Mouse (Mus musculus): ENCODE data around the gene Dagla. TPM values are rescaled to one million over a fixed set of nuclear protein-coding genes. Genes with fewer than 3 reads are reported as not detected.
A peak's percentile ranks its signal among the peaks of the same experiment; 100 is the strongest.

The Dagla gene
- polyA plus RNA-seq, 1 experiment from 2014 or later = 2.2 TPM

DNA sequence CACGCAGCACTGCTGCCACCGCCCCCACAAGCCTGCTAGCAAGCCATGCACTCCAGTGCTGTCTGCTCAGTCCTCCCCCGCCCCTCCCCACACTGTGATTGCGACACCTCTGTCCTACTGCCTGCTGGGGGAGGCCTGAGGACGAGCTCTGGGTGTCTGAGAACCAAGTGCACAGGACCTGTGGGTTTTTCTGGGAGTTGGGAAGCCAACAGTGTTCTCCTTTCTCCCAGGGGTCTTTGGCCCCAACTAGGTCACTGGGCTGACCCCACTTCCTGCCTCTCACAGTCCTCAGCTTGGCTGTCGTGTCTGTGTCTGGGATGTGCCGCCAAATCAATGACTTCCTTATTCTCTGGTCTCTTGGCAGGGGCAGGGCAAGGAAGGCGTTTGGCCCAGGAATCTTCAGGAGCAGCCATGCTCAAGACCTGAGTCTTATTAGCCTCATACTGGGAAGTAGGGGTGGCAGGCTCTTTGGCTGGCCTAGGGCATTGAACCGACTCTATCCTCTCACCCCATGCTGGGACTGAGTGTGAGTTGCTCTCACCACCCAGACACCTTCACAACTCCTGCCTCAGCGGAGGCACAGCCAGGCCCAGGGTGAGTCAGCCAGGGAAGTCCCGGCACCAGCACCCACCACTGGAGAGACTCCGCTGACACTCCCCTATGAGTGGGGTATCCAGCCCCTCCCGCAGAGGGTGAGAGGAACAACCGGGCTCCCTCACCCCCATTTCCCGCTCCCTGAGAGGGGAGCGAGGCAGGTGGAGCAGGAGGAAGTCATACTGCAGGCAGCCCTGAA lies 14.3 kb downstream of the Dagla start:
- Histone ChIP-seq H3K27me3 (replicated peaks; ENCODE audit: low read depth, poor library complexity, severe bottlenecking) (peaks cover 6% of the 10 kb centered on the region), H3K36me3 (replicated peaks) (no peaks in the 10 kb centered on the region), H3K9me3 (no peaks in the 10 kb centered on the region), H3K4me3 (no peak overlapping the region), H3K27ac (replicated peaks) (peak overlapping the region; percentile 60), H3K4me1 (peaks cover 61% of the 10 kb centered on the region)
- WGBS = 54% methylated on average over 16 of the region's 16 CpGs
- DNase-seq (ENCODE audit: low spot score) = no peak

DNA sequence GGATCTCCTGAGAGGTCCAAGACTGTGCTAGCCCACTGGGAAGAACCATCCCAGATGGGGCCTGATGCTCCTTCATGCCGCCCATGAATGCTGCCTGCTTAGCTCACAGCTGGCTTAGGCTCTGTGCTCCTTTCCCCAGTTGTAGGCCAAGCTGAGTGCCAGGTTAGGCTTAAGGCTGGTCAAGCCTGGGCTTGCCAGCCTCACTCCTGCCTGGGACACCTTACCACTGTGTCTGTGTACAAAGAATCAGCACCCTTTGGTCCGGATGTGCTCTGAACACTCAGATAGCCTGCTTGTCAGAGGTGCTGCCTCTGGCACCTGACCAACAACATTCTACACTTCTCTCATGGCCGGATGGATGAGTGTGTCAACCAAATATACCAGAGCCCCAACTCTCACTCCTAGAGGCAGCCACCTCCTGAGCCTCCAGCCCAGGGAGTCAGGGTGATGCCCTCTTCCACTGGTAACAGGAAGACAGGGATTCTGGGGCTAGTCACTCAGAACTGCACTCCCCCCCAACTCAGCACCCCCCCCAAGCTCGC lies 15.0 kb downstream of the Dagla start:
- WGBS = 74% methylated on average over 4 of the region's 4 CpGs
- Histone ChIP-seq H3K36me3 (replicated peaks) (no peaks in the 10 kb centered on the region), H3K9me3 (no peaks in the 10 kb centered on the region), H3K4me3 (no peak overlapping the region), H3K4me1 (peaks cover 61% of the 10 kb centered on the region), H3K27me3 (replicated peaks; ENCODE audit: low read depth, poor library complexity, severe bottlenecking) (no peaks in the 10 kb centered on the region), H3K27ac (replicated peaks) (peak overlapping the region; percentile 7; the same call in 1 of the 2 replicates)
- DNase-seq (ENCODE audit: low spot score) = no peak

DNA sequence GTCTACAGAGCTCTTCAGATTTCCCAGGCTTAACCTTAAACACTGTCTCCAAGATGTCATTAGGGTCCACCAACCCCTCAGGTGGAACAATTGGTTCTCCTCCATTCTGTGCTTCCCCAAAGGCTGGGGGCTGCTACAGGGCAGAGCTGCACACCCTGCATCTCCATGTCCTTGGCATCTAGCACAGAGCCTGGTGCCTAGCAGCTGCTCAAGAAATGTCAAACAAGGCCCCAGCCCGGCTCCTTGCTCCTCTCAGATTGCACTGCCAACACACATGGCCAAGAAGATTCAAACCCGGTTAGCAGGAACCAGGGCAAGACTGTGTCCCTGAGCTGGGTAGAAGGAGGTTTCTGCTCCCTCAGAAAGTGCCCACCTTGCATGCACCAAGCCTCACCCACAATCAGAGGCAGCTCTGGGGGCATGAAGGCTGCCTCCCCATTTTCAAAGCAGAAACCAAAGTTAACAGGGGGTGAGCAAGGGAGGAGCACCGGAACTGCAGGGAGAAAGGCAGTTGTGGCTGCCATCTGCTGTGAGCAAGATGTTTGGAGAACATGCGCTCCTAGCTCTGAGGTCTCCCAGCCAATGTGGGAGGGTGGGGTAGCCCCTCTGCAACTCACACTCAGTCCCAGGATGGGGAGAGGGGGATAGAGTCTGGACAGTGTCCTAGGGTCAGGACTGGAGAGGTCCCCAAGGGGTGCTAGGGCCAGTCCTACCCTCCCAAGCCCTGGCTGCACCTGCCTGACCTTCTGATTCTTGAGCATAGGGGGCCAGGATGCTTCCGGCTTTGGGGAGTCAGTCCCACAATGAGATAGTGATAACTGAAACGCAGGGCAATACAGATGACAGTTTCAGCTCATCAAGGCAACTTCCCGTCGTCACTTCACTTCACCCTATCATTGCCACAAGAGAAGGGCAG lies 16.3 kb downstream of the Dagla start:
- peaks cover 52% of the 10 kb centered on the region for H3K4me1 ChIP-seq
- H3K36me3 ChIP-seq (replicated peaks) = no peaks in the 10 kb centered on the region
- H3K9me3 ChIP-seq = no peaks in the 10 kb centered on the region
- no peak overlapping the region for H3K4me3 ChIP-seq
- 0 out of 2 replicates have a peak, but pooled peaks cover 6% of the 10 kb centered on the region for H3K27me3 ChIP-seq (replicated peaks; ENCODE audit: low read depth, poor library complexity, severe bottlenecking)
- WGBS = 88% methylated on average over 8 of the region's 8 CpGs
- DNase-seq (ENCODE audit: low spot score) = no peak
- 0 out of 2 replicates have a peak overlapping the region, but pooled peaks have one; percentile 12 for H3K27ac ChIP-seq (replicated peaks)

DNA sequence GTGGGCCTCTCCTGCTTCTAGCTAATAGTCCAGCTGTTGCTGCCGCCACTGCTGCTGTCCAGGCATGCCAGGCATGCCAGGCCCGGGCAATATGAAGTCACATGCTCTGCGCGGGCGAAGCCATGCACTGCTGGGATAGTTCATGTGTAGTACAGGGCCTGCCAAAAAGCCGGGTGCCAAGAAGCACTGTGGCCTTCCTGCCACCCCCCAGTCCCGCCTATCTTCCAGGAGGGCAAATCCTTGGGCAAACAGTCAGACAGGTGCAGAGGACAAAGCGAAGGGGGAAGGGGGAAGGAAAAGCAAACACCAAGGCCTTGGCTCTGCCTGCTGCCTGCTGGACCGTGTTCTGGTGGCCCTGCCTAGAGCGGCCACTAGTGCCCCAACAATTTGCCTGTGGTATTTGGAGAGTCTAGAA lies 18.2 kb downstream of the Dagla start:
- peak overlapping the region; percentile 1; the same call in 1 of the 2 replicates for H3K27ac ChIP-seq (replicated peaks)
- H3K9me3 ChIP-seq = no peaks in the 10 kb centered on the region
- H3K36me3 ChIP-seq (replicated peaks) = no peaks in the 10 kb centered on the region
- 67% methylated on average over 10 of the region's 10 CpGs for WGBS
- H3K4me3 ChIP-seq = no peak overlapping the region
- H3K4me1 ChIP-seq = peaks cover 45% of the 10 kb centered on the region
- DNase-seq (ENCODE audit: low spot score) = no peak
- H3K27me3 ChIP-seq (replicated peaks; ENCODE audit: low read depth, poor library complexity, severe bottlenecking) = 0 out of 2 replicates have a peak, but pooled peaks cover 8% of the 10 kb centered on the region

DNA sequence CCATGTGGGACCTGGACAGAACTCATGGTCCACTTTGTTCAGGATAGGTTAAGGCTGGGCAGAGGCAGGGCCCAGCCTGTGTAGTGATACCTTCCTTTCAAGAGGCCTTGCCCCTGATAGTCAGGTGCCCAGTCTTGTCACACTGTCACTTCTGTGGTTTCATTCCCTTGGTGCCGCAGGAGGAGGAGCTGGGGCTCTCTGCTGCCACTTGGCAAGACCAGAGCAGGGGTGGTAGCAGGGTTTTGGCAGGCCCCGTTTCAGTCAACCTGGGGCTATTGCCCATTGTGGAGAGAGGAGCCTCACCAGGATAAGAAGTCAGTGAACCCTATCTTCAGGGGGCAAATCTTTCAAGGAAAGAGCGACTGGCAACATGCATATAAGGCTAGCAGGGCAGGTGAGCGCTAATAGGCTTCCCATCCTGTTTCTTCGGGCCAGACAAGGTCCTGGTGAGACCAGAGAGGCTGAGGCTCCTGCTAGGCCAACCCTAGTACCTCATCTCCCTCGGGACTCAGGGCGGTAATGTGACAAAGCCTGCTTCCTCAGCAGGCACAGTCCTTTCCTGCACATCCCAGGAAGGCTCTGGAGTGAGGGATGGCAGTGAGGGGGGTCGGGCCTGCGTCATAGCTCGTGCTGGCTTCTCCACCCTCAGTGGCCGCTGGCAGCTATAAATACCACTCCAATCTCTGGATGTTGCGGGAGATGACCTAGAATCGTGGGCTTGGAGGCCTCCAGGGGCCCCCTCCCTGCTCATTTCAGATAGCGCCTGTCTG lies 23.7 kb downstream of the Dagla start:
- Histone ChIP-seq H3K4me3 (no peak overlapping the region), H3K27ac (replicated peaks) (0 out of 2 replicates have a peak overlapping the region, but pooled peaks have one; percentile 3), H3K36me3 (replicated peaks) (no peaks in the 10 kb centered on the region), H3K4me1 (peaks cover 56% of the 10 kb centered on the region), H3K9me3 (no peaks in the 10 kb centered on the region), H3K27me3 (replicated peaks; ENCODE audit: low read depth, poor library complexity, severe bottlenecking) (peaks cover 46% of the 10 kb centered on the region)
- 74% methylated on average over 14 of the region's 14 CpGs for WGBS
- no peak for DNase-seq (ENCODE audit: low spot score)

DNA sequence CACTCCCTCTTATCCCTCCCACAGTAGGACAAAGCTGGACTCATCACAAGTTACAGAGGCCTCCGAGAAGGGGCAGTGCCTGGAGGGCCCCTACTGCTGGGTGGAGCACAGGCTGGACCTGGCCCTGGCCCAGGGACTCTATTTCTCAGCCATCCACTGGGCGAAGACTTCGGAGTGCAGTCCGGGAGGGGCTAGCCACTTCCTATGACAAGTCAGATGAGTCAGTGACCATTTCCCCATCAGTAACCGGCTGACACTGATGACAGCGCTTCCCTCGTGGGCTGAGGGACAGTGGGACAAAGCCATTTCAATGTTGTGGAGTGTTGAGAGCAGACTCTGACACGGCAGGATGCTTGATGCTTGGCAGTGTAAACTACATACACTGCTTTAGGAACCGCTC lies 25.0 kb downstream of the Dagla start:
- no peaks in the 10 kb centered on the region for H3K9me3 ChIP-seq
- H3K4me3 ChIP-seq = no peak overlapping the region
- WGBS = 83% methylated on average over 9 of the region's 9 CpGs
- peaks cover 53% of the 10 kb centered on the region for H3K27me3 ChIP-seq (replicated peaks; ENCODE audit: low read depth, poor library complexity, severe bottlenecking)
- DNase-seq (ENCODE audit: low spot score) = no peak
- peaks cover 45% of the 10 kb centered on the region for H3K4me1 ChIP-seq
- no peak overlapping the region for H3K27ac ChIP-seq (replicated peaks)
- no peaks in the 10 kb centered on the region for H3K36me3 ChIP-seq (replicated peaks)

DNA sequence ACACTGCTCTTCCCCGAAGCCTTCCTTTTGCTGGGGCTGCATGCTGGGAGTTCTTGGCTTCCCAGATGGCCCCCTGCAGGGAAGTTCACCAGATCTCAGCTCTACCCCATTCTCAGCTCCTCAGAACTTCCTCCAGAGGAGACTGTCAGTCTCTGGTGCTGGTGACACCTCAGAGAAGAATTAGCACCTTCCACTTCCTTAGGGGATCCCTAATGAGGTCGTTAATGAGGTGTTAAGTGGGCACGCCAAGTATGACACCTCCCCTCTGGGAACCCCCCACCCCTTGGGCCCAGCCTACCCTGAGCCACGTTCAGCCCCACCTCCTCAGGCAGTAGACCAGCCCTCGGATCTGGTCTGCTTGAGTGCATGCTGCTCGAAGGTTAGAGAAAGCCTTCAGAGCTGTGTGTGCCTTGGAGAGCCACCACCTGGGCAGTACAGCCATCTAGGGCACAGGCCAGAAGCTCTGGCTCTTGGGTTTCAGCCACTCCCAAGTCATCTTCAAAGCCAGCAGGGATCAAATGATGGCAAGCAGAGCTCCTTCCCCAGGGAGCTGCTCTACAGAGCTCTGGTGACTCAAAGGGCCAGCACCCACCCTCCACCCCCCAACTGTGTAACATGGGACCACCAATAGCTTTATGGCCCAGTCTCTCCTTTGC lies 25.9 kb downstream of the Dagla start:
- H3K4me1 ChIP-seq = peaks cover 52% of the 10 kb centered on the region
- H3K36me3 ChIP-seq (replicated peaks) = no peaks in the 10 kb centered on the region
- peaks cover 50% of the 10 kb centered on the region for H3K27me3 ChIP-seq (replicated peaks; ENCODE audit: low read depth, poor library complexity, severe bottlenecking)
- no peak overlapping the region for H3K27ac ChIP-seq (replicated peaks)
- no peaks in the 10 kb centered on the region for H3K9me3 ChIP-seq
- no peak for DNase-seq (ENCODE audit: low spot score)
- no peak overlapping the region for H3K4me3 ChIP-seq
- 28% methylated on average over 6 of the region's 6 CpGs for WGBS

DNA sequence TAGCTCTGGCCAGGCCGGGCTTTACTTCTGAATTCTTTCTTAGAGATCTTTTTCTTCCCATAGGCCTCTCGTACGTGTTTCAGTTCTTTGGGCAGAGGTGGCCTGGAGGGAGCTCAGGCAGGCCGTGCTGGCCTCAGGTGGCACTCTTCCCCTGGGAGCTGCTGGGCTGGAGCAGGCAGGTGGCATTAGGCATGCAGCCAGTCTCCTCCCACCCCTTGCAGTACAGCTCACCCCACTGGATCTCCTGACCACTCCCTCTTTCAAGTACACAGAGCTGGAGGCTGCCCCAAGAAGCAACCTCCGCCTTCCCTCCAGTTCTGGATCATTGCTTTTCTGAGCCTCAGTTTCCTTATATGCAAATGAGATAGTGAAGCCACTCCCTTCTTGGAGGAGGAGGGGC lies 26.9 kb downstream of the Dagla start:
- H3K36me3 ChIP-seq (replicated peaks) = no peaks in the 10 kb centered on the region
- 22% methylated on average over 5 of the region's 5 CpGs for WGBS
- DNase-seq (ENCODE audit: low spot score) = peak; percentile 24
- peak overlapping the region; percentile 21 for H3K4me3 ChIP-seq
- H3K4me1 ChIP-seq = peaks cover 62% of the 10 kb centered on the region
- no peaks in the 10 kb centered on the region for H3K9me3 ChIP-seq
- H3K27me3 ChIP-seq (replicated peaks; ENCODE audit: low read depth, poor library complexity, severe bottlenecking) = peaks cover 45% of the 10 kb centered on the region
- peak overlapping the region; percentile 65 for H3K27ac ChIP-seq (replicated peaks)

DNA sequence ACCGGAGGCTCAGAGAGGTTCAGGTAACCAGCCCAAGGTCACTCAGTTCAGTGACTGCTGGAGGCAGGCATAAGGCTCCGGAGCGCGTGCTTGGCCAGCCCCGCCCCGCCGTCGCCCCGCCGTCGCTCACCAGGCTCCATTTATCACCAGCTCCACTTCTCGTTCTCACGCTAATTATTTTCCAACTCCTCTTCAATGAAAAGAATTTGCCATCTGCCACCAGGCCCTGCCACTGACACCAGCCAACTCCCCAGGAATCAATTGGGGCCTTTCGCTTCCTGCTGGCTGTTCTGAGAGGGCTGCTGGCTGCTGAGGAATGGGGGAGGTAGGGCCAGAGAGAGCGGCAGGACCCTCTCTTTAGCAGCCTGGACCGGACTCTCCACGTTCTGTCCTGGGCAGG lies 27.3 kb downstream of the Dagla start:
- peak overlapping the region; percentile 21 for H3K4me3 ChIP-seq
- no peaks in the 10 kb centered on the region for H3K9me3 ChIP-seq
- peaks cover 45% of the 10 kb centered on the region for H3K27me3 ChIP-seq (replicated peaks; ENCODE audit: low read depth, poor library complexity, severe bottlenecking)
- H3K36me3 ChIP-seq (replicated peaks) = no peaks in the 10 kb centered on the region
- H3K4me1 ChIP-seq = peaks cover 66% of the 10 kb centered on the region
- 2% methylated on average over 17 of the region's 17 CpGs for WGBS
- H3K27ac ChIP-seq (replicated peaks) = peak overlapping the region; percentile 65
- DNase-seq (ENCODE audit: low spot score) = peak; percentile 56

DNA sequence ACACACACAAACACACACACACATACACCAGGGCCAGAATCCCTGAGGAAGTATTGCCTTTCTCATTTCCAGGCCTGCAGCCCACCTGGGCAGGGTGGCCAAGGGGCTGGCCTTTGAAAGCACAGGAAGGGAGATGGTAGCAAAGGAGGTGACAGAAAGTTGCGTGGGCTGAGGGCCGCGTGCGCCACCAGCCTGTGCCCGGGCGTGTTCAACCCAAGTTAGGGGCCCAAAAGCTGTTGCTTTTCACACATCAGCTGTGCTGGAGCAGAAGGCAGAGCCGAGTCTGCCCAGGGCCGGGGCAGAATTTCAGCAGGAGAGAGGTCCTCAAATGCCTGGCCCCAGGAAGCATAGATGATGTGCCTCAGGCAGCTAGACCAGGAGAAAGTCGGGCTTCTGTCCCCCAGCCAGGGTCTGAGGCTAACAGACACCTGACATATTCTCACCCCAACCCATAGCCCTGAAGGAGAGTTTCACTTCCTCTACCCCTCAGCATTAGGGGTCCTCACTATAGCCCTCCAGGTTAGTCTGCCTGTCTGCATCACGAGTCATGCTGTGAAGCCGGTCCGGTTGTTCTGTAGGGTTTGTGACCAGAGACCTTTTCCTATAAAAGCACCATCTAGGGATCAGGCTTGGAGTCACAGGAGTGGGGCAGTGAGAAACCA lies 28.1 kb downstream of the Dagla start:
- H3K9me3 ChIP-seq = no peaks in the 10 kb centered on the region
- H3K27me3 ChIP-seq (replicated peaks; ENCODE audit: low read depth, poor library complexity, severe bottlenecking) = peaks cover 45% of the 10 kb centered on the region
- H3K4me3 ChIP-seq = no peak overlapping the region
- 69% methylated on average over 12 of the region's 12 CpGs for WGBS
- no peak for DNase-seq (ENCODE audit: low spot score)
- H3K4me1 ChIP-seq = peaks cover 69% of the 10 kb centered on the region
- H3K27ac ChIP-seq (replicated peaks) = peak overlapping the region; percentile 48; the same call in 1 of the 2 replicates
- H3K36me3 ChIP-seq (replicated peaks) = no peaks in the 10 kb centered on the region

DNA sequence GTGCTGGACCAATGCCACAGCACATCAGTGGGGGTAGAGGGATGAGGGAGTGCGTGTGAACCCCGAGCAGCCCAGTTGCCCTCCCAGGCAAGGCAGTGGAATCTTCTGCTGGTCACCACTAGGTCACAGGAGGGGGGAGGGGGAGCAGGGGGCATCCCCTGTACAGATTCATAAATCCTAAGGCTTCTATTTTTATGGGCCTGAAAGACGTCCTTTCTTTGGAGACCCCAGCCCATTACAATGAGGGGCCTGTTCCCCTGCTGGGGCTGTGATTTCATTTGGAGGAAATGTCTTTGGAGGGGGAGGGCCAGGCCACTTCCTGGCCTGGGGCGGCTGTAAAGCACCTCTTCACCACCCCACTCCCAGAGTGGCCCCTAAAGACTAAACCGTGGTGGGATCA lies 30.6 kb downstream of the Dagla start:
- H3K27me3 ChIP-seq (replicated peaks; ENCODE audit: low read depth, poor library complexity, severe bottlenecking) = peaks cover 45% of the 10 kb centered on the region
- peak; percentile 38 for DNase-seq (ENCODE audit: low spot score)

More for the DNA sequence above, 30.6 kb downstream of the Dagla start:
- no peak overlapping the region for H3K4me3 ChIP-seq
- H3K27ac ChIP-seq (replicated peaks) = peak overlapping the region; percentile 78
- H3K36me3 ChIP-seq (replicated peaks) = no peaks in the 10 kb centered on the region
- no peaks in the 10 kb centered on the region for H3K9me3 ChIP-seq
- WGBS = 21% methylated on average over 5 of the region's 5 CpGs
- peaks cover 56% of the 10 kb centered on the region for H3K4me1 ChIP-seq

Data from embryonic facial prominence, embryonic 10.5 days (tissue).